Mouse (Mus musculus): ENCODE results near the gene Olfr1357. TPM values are rescaled to one million over a fixed set of nuclear protein-coding genes. Genes with fewer than 3 reads are reported as not detected.

Olfr1357 gene
- total and polyA plus RNA-seq, 2 experiments from 2014 or later, result not detected

DNA sequence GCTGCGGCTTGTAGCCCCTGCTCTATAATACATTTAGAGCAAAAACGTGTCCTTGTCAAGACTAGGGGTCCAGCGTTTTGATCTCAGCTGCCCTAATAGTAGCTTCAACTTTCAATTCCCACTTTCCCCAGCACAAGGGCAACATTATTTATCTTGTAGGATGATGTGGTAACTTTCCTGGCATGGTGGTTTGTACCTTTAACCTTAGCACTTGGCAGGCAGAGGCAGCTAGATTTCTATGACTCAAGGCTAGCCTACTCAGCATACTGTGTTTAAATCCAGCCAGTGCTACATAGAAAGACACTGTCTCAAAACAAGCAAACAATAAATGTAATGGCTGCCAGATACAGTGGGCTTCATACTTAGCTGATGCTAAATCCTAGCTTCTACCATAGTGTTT, 10.3 kb downstream of the Olfr1357 start:
- H3K27me3 ChIP-seq (ENCODE audit: insufficient read depth, low read length), result no peaks in the 10 kb centered on the region
- H3K9me3 ChIP-seq (ENCODE audit: low read length), result no peaks in the 10 kb centered on the region
- no peak overlapping the region for H3K9ac ChIP-seq (replicated peaks; ENCODE audit: low read length, poor library complexity, severe bottlenecking)
- 74% methylated on average over 3 of the region's 3 CpGs for WGBS
- no peak for DNase-seq (ENCODE audit: low spot score)
- H3K36me3 ChIP-seq (ENCODE audit: insufficient read depth, low read length), result no peaks in the 10 kb centered on the region
- no peak overlapping the region for H3K4me2 ChIP-seq (ENCODE audit: low read depth, low read length, poor library complexity, severe bottlenecking)
- H3K27ac ChIP-seq (ENCODE audit: low read depth, low read length), result no peak overlapping the region
- no peak overlapping the region for H3K4me3 ChIP-seq (ENCODE audit: low read depth, low read length)
- ATAC-seq (ENCODE audit: low FRiP score), result no peak
- no peak for TF ChIP-seq CTCF (IDR thresholded peaks at IDR 0.05)
- H3K4me1 ChIP-seq (ENCODE audit: insufficient read depth, low read length), result no peaks in the 10 kb centered on the region

DNA sequence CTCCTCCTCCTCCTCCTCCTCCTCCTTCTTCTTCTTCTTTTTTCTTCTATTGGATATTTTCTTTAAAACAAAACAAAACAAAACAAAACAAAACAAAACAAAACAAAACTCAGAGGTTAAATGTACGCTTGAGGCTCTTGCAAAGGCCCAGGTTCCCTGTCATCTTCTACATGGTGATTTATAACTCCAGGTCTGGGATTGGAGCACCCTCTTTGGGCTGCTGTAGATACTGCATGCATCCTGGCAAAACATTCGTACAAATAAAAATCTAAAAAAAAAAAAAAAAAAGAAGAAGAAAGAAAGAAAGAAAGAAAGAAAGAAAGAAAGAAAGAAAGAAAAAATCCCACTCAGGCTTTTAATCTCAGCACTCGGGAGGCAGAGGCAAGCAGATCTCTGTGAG, 12.8 kb downstream of the Olfr1357 start:
- no peak for ATAC-seq (ENCODE audit: low FRiP score)
- Histone ChIP-seq H3K4me3 (ENCODE audit: low read depth, low read length) (no peak overlapping the region), H3K9me3 (ENCODE audit: low read length) (no peaks in the 10 kb centered on the region), H3K4me2 (ENCODE audit: low read depth, low read length, poor library complexity, severe bottlenecking) (no peak overlapping the region), H3K27ac (ENCODE audit: low read depth, low read length) (no peak overlapping the region), H3K9ac (replicated peaks; ENCODE audit: low read length, poor library complexity, severe bottlenecking) (no peak overlapping the region), H3K27me3 (ENCODE audit: insufficient read depth, low read length) (no peaks in the 10 kb centered on the region), H3K36me3 (ENCODE audit: insufficient read depth, low read length) (no peaks in the 10 kb centered on the region), H3K4me1 (ENCODE audit: insufficient read depth, low read length) (no peaks in the 10 kb centered on the region)
- TF ChIP-seq CTCF (IDR thresholded peaks at IDR 0.05), result peak; percentile 69
- WGBS, result 44% methylated on average over 3 of the region's 3 CpGs
- DNase-seq (ENCODE audit: low spot score), result peak; percentile 64

DNA sequence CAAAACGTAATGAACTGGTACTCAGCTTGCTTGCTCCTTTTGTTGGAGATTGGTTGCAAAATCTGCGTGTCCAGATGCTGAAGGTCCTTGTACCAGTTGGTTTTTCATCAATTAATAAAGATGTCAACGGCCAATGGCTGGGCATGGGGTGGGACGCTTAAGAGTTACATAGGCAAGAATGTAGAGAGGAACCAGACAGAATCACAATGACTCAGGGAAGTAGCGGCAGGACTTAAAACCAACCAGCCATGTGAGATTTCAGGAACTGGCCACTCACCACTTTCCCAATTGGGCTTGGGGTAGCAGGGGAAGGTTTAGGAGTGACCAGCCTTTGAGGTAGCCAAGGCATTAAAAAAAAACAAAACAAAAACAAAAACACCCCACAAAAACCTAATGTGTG, 18.0 kb downstream of the Olfr1357 start:
- Histone ChIP-seq H3K36me3 (ENCODE audit: insufficient read depth, low read length) (no peaks in the 10 kb centered on the region), H3K27me3 (ENCODE audit: insufficient read depth, low read length) (no peaks in the 10 kb centered on the region), H3K4me3 (ENCODE audit: low read depth, low read length) (no peak overlapping the region), H3K9me3 (ENCODE audit: low read length) (no peaks in the 10 kb centered on the region), H3K4me1 (ENCODE audit: insufficient read depth, low read length) (no peaks in the 10 kb centered on the region), H3K4me2 (ENCODE audit: low read depth, low read length, poor library complexity, severe bottlenecking) (no peak overlapping the region), H3K27ac (ENCODE audit: low read depth, low read length) (no peak overlapping the region), H3K9ac (replicated peaks; ENCODE audit: low read length, poor library complexity, severe bottlenecking) (no peak overlapping the region)
- DNase-seq (ENCODE audit: low spot score) (no peak), ATAC-seq (ENCODE audit: low FRiP score) (no peak)
- 81% methylated on average over 5 of the region's 5 CpGs for WGBS
- TF ChIP-seq CTCF (IDR thresholded peaks at IDR 0.05), result no peak

DNA sequence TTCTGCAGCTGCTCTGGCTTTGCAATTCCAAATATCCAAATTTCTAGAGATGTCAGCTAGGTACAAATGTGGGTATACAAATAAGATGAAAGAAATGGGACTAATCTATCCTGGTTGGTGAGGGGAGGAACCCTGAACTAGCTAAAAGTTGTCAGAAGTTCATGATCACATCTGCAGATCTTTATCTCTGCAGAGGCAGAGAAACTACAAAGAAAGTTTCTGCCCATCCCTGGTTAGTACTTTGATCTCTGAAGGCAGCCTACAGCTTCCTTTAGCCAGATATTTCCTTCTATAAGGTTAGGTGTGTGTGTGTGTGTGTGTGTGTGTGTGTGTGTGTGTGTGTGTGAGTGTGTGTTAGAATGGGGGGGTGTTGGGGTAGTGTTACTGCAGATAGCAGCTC, 23.3 kb downstream of the Olfr1357 start:
- Histone ChIP-seq H3K36me3 (ENCODE audit: insufficient read depth, low read length) (no peaks in the 10 kb centered on the region), H3K4me3 (ENCODE audit: low read depth, low read length) (no peak overlapping the region), H3K4me1 (ENCODE audit: insufficient read depth, low read length) (no peaks in the 10 kb centered on the region), H3K9ac (replicated peaks; ENCODE audit: low read length, poor library complexity, severe bottlenecking) (no peak overlapping the region), H3K4me2 (ENCODE audit: low read depth, low read length, poor library complexity, severe bottlenecking) (no peak overlapping the region), H3K9me3 (ENCODE audit: low read length) (no peaks in the 10 kb centered on the region), H3K27me3 (ENCODE audit: insufficient read depth, low read length) (peaks cover 5% of the 10 kb centered on the region; the same call in 1 of the 2 replicates), H3K27ac (ENCODE audit: low read depth, low read length) (no peak overlapping the region)
- ATAC-seq (ENCODE audit: low FRiP score), result no peak
- TF ChIP-seq CTCF (IDR thresholded peaks at IDR 0.05), result no peak
- DNase-seq (ENCODE audit: low spot score), result no peak

DNA sequence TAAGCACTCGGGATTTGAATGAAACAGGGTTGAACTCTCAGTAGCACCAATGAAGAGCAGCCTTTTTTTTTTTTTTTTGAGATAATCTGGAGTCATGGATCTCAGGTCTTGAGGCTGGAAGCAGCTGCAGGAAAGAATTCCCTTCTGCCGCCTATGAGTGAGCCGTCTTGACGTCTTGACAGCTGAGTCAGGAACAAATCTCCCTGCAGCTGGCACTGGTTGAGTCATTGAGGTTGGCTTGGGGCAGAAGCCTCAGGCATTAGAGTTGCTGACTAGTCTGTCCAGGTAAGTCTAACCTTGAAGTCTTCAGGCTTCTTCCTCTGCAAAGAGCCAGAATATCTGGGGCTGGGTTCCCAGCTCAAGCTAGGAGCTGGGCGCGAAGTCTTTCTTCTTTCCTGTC, 23.7 kb downstream of the Olfr1357 start:
- 71% methylated on average over 6 of the region's 6 CpGs for WGBS
- H3K9ac ChIP-seq (replicated peaks; ENCODE audit: low read length, poor library complexity, severe bottlenecking), result no peak overlapping the region
- H3K4me3 ChIP-seq (ENCODE audit: low read depth, low read length), result no peak overlapping the region
- H3K4me1 ChIP-seq (ENCODE audit: insufficient read depth, low read length), result no peaks in the 10 kb centered on the region
- H3K36me3 ChIP-seq (ENCODE audit: insufficient read depth, low read length), result no peaks in the 10 kb centered on the region
- peaks cover 5% of the 10 kb centered on the region; the same call in 1 of the 2 replicates for H3K27me3 ChIP-seq (ENCODE audit: insufficient read depth, low read length)
- no peaks in the 10 kb centered on the region for H3K9me3 ChIP-seq (ENCODE audit: low read length)
- DNase-seq (ENCODE audit: low spot score) (no peak), ATAC-seq (ENCODE audit: low FRiP score) (no peak)
- H3K4me2 ChIP-seq (ENCODE audit: low read depth, low read length, poor library complexity, severe bottlenecking), result no peak overlapping the region
- no peak for TF ChIP-seq CTCF (IDR thresholded peaks at IDR 0.05)
- H3K27ac ChIP-seq (ENCODE audit: low read depth, low read length), result no peak overlapping the region

DNA sequence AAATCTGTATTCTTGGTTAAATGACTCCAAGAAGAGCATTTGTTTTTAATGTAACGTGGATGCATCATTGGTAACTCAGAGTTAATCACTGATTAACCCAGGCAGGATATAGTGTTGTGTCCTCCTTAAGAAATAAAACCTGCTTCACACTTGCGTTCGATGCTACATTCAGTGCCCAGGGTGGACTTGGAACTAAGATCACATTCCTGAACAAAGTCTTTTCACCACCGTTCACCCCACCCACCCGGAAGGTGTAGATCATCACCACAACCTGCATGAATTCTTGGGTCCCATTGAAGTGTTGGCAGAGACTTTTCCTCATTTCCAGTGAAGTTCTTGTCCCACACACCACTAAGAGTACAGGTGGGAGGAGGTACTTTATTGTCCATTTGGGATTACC, 24.1 kb downstream of the Olfr1357 start:
- H3K4me2 ChIP-seq (ENCODE audit: low read depth, low read length, poor library complexity, severe bottlenecking), result no peak overlapping the region
- whole genome bisulfite sequencing, result 96% methylated on average over 5 of the region's 5 CpGs
- ATAC-seq (ENCODE audit: low FRiP score) (no peak), DNase-seq (ENCODE audit: low spot score) (no peak)
- TF ChIP-seq CTCF (IDR thresholded peaks at IDR 0.05), result no peak
- H3K27ac ChIP-seq (ENCODE audit: low read depth, low read length), result no peak overlapping the region
- no peaks in the 10 kb centered on the region for H3K9me3 ChIP-seq (ENCODE audit: low read length)
- no peaks in the 10 kb centered on the region for H3K4me1 ChIP-seq (ENCODE audit: insufficient read depth, low read length)
- H3K9ac ChIP-seq (replicated peaks; ENCODE audit: low read length, poor library complexity, severe bottlenecking), result no peak overlapping the region
- no peaks in the 10 kb centered on the region for H3K36me3 ChIP-seq (ENCODE audit: insufficient read depth, low read length)
- H3K4me3 ChIP-seq (ENCODE audit: low read depth, low read length), result no peak overlapping the region
- H3K27me3 ChIP-seq (ENCODE audit: insufficient read depth, low read length), result peaks cover 5% of the 10 kb centered on the region; the same call in 1 of the 2 replicates
